Mouse (Mus musculus): Measurements from ENCODE around the gene Acsm5. TPM values are rescaled to one million over a fixed set of nuclear protein-coding genes. Genes with fewer than 3 reads are reported as not detected.

Gene Acsm5
- polyA plus RNA-seq, 1 experiment from 2014 or later, result not detected

DNA sequence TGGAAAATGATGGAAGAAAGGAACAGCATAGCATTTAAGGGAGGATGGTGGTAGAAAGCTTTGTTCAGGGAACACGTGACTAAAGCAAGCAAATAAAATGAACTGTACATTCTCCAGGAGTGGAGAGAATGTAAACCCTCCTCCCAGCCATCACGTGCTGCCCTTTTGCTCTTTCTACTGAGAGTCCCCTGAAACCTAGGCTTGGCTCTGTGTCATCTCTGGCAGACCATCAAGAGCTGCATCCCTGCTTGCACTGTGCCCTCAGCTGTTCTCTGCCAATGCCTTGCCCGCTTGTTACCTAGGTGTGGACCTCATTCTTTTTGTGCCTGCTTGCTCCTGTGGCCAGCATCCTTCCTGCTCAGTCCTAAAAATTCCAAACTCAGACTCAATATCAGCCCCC, 2.6 kb downstream of the Acsm5 start:
- no peak for ATAC-seq (ENCODE audit: insufficient number of reproducible peaks, insufficient read depth, low FRiP score, low TSS enrichment, low read depth)
- Histone ChIP-seq H3K9ac (no peak overlapping the region), H3K9me3 (no peaks in the 10 kb centered on the region), H3K4me2 (no peak overlapping the region), H3K4me1 (no peaks in the 10 kb centered on the region), H3K27ac (no peak overlapping the region), H3K27me3 (peaks cover 2% of the 10 kb centered on the region; the same call in 1 of the 2 replicates), H3K36me3 (no peaks in the 10 kb centered on the region), H3K4me3 (no peak overlapping the region)
- 85% methylated on average over 3 of the region's 3 CpGs for WGBS

DNA sequence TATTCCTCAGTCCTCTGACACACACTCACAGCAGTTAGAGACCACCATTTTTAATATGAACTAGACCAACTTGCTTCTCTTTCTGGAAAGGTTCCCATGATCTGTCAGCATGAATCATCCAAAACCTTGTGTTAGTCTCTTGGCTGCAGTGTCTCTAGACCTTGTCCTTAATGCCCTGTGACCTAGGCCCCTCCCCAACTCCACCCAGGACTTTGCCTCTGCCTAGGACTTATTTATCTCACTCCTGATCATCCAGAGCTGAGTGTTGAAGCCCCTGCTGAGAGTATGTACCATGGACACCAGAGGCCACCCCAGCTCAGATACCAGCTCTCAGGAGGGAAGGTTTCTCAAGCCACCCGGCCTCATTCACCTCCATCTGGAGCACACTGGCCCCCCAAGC, 3.1 kb downstream of the Acsm5 start:
- Histone ChIP-seq H3K4me1 (no peaks in the 10 kb centered on the region), H3K9ac (no peak overlapping the region), H3K27ac (no peak overlapping the region), H3K27me3 (peaks cover 2% of the 10 kb centered on the region; the same call in 1 of the 2 replicates), H3K4me2 (no peak overlapping the region), H3K4me3 (no peak overlapping the region), H3K36me3 (no peaks in the 10 kb centered on the region), H3K9me3 (no peaks in the 10 kb centered on the region)
- ATAC-seq (ENCODE audit: insufficient number of reproducible peaks, insufficient read depth, low FRiP score, low TSS enrichment, low read depth), result no peak
- 77% methylated on average over 1 of the region's 1 CpGs for WGBS

DNA sequence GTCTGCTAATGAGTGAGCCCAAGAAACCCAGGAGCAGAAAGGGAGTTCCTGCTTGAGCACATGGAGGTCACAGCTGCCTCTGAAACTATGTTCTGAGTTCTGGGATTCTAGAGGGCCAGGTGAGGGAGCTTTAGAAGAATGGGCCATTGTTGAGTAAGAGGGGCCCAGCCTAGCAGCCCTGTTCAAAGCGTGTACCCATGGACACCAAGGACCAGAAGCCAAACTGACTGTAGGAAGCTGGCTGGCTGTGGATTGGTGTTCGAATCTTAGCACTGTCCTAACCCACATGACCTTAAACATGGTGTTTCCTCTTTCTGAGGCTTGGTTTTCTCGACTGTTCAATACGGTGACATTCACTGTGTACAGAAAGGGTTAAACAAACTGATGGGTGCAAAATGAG, 4.1 kb downstream of the Acsm5 start, which contains the start of gene Pdilt:
Gene Pdilt (minus strand): TSS at position 101 of the 400 bp plus-strand sequence.
- peaks cover 2% of the 10 kb centered on the region; the same call in 1 of the 2 replicates for H3K27me3 ChIP-seq
- 73% methylated on average over 4 of the region's 4 CpGs for WGBS
- no peak within 1 kb of the TSS for H3K4me3 ChIP-seq

DNA sequence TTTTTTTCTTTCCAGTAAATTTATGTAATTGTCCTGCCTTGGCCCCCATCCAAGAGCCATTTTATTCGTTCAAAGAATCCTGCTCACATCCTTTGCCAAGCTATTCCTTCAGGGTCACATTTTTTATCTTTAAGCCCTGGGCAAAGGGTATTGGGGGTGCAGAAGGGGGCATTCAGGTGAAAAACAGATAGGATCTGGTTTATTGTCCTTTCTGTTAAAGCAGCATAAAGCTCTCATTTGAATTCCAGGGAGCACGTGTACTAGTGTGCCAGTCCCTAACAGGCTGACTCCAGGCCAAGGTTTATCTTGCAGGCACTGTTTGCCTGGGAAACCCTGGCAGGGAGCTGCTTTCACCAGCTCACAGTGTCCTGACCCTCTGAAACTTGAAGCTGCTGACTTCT, 6.6 kb downstream of the Acsm5 start:
- Histone ChIP-seq H3K4me1 (no peaks in the 10 kb centered on the region), H3K4me2 (no peak overlapping the region)

More for the DNA sequence above, 4.1 kb downstream of the Acsm5 start, which contains the start of gene Pdilt:
- Histone ChIP-seq H3K9ac (no peak within 1 kb of the TSS), H3K36me3 (no peaks in the 10 kb centered on the region), H3K27ac (no peak within 1 kb of the TSS), H3K4me1 (no peaks in the 10 kb centered on the region), H3K9me3 (no peaks in the 10 kb centered on the region), H3K4me2 (no peak within 1 kb of the TSS)
- no peak for ATAC-seq (ENCODE audit: insufficient number of reproducible peaks, insufficient read depth, low FRiP score, low TSS enrichment, low read depth)

DNA sequence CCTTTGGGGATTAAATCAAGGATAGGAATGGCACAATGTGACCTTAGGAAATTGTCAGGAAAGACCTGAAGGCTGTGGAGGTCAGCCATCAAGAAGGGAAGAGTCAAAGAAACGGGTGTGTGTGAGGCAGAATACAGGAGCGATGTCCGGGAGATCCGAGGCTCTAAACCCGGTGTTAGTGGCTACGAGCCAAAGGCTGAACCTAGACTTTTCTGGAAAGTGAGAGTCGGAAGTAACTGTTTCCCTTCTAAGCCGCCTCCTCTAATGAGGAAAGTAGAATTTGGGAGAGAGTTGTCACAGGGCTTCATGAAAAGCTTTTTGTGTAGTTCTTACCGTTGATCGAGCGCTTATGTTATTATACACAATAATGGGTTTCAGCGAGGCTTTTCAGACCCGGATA, 7.2 kb downstream of the Acsm5 start:
- H3K9me3 ChIP-seq, result no peaks in the 10 kb centered on the region
- H3K9ac ChIP-seq, result no peak overlapping the region
- H3K36me3 ChIP-seq, result no peaks in the 10 kb centered on the region
- ATAC-seq (ENCODE audit: insufficient number of reproducible peaks, insufficient read depth, low FRiP score, low TSS enrichment, low read depth), result no peak
- no peak overlapping the region for H3K4me3 ChIP-seq
- H3K27me3 ChIP-seq, result peaks cover 2% of the 10 kb centered on the region; the same call in 1 of the 2 replicates
- 76% methylated on average over 13 of the region's 13 CpGs for WGBS
- H3K27ac ChIP-seq, result no peak overlapping the region
- H3K4me2 ChIP-seq, result no peak overlapping the region
- H3K4me1 ChIP-seq, result no peaks in the 10 kb centered on the region

More for the DNA sequence above, 6.6 kb downstream of the Acsm5 start:
- WGBS, result 36% methylated on average over 2 of the region's 2 CpGs
- no peak overlapping the region for H3K4me3 ChIP-seq
- no peaks in the 10 kb centered on the region for H3K9me3 ChIP-seq
- H3K9ac ChIP-seq, result no peak overlapping the region
- peaks cover 2% of the 10 kb centered on the region; the same call in 1 of the 2 replicates for H3K27me3 ChIP-seq
- no peak for ATAC-seq (ENCODE audit: insufficient number of reproducible peaks, insufficient read depth, low FRiP score, low TSS enrichment, low read depth)
- no peaks in the 10 kb centered on the region for H3K36me3 ChIP-seq
- no peak overlapping the region for H3K27ac ChIP-seq

DNA sequence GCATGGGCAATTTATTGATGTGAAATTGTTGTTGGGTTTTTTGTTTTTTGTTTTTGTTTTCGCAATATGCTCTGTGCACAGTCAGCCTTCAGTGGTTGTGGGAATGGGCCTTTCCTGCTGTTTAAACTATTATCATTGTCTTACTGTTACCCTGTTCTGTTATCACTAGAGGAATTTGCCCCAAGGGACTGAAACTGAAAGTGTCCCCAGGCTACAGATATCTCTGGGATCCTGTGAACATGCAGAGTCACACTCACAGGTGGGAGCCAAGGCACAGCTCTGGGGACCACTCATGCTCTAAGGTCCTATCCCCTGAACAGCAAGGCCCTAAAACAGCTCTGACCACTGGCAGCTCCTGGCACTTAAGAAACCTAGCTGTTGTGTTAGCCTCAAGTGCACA, 7.9 kb downstream of the Acsm5 start:
- 91% methylated on average over 1 of the region's 1 CpGs for whole genome bisulfite sequencing

DNA sequence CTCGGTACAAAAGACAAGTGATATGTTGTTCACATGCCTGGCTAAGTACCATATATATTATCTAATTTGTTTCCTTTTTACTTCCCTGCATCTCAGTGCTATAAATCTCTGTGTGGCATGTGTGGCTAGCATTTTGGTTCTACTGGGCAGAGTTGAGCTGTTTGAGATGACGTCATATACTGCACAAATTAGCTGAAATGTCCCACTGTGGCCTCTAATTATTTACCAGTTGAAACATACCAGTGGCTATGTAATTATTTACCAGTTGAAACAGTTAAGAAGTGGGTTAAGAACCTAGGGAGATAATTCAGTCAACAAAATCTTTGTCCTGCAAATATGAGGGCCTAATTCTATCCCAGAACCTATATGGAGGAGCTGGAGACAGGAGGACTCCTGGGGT, 8.3 kb downstream of the Acsm5 start:
- H3K9ac ChIP-seq, result no peak overlapping the region
- H3K4me3 ChIP-seq, result no peak overlapping the region
- no peaks in the 10 kb centered on the region for H3K4me1 ChIP-seq
- H3K27me3 ChIP-seq, result peaks cover 2% of the 10 kb centered on the region; the same call in 1 of the 2 replicates
- no peaks in the 10 kb centered on the region for H3K9me3 ChIP-seq
- H3K27ac ChIP-seq, result no peak overlapping the region
- ATAC-seq (ENCODE audit: insufficient number of reproducible peaks, insufficient read depth, low FRiP score, low TSS enrichment, low read depth), result no peak
- no peaks in the 10 kb centered on the region for H3K36me3 ChIP-seq
- H3K4me2 ChIP-seq, result no peak overlapping the region
- 68% methylated on average over 2 of the region's 2 CpGs for WGBS

More for the DNA sequence above, 7.9 kb downstream of the Acsm5 start:
- Histone ChIP-seq H3K4me3 (no peak overlapping the region), H3K27me3 (peaks cover 2% of the 10 kb centered on the region; the same call in 1 of the 2 replicates), H3K36me3 (no peaks in the 10 kb centered on the region), H3K27ac (no peak overlapping the region), H3K9ac (no peak overlapping the region), H3K4me1 (no peaks in the 10 kb centered on the region), H3K4me2 (no peak overlapping the region), H3K9me3 (no peaks in the 10 kb centered on the region)
- no peak for ATAC-seq (ENCODE audit: insufficient number of reproducible peaks, insufficient read depth, low FRiP score, low TSS enrichment, low read depth)

DNA sequence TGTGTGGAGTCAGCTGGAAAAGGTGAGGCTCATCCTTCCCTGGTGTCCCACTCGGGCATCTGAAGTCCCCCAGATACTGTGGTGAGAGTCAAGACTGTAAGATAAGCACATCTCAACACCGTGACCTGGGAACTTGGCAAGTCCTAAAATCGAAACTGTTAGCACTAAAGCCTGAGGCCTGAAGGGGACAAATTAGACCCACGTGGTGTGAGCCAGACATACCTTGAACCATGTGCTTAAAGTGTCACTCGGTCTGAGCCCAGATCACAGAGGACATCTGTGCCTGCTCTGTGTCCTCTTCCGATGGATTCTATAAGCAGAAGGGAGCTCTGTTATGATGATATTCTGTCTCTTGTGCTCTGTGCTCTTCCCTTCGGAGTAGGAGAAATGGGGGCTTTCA, 9.4 kb downstream of the Acsm5 start:
- ATAC-seq (ENCODE audit: insufficient number of reproducible peaks, insufficient read depth, low FRiP score, low TSS enrichment, low read depth), result no peak
- no peaks in the 10 kb centered on the region for H3K4me1 ChIP-seq
- no peak overlapping the region for H3K9ac ChIP-seq
- 67% methylated on average over 7 of the region's 7 CpGs for WGBS
- no peak overlapping the region for H3K4me2 ChIP-seq
- H3K27ac ChIP-seq, result no peak overlapping the region
- no peaks in the 10 kb centered on the region for H3K36me3 ChIP-seq
- no peaks in the 10 kb centered on the region for H3K9me3 ChIP-seq
- peaks cover 2% of the 10 kb centered on the region; the same call in 1 of the 2 replicates for H3K27me3 ChIP-seq
- H3K4me3 ChIP-seq, result no peak overlapping the region

DNA sequence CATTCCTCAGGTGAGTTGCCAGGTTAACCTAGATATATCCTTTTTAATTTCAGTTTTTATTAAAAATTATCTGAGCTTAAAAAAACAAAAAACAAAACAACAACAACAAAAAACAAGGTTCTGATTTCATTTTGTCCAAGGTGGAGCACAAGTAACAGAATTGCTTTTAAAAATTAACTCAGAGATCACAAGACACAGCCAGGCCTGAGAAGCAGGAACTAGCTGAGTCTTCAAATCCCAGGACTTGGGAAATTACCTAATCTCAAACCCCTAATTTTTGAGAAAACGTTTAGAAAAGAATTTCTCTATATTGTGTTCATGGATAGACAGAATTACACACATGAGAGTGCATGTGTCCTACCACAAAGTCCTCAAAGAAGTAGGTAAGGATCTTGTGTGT, 13.7 kb downstream of the Acsm5 start:
- Histone ChIP-seq H3K36me3 (no peaks in the 10 kb centered on the region), H3K9me3 (no peaks in the 10 kb centered on the region), H3K27ac (no peak overlapping the region), H3K4me1 (no peaks in the 10 kb centered on the region), H3K9ac (no peak overlapping the region), H3K4me2 (no peak overlapping the region), H3K27me3 (no peaks in the 10 kb centered on the region), H3K4me3 (no peak overlapping the region)
- WGBS, result 50% methylated on average over 1 of the region's 1 CpGs
- no peak for ATAC-seq (ENCODE audit: insufficient number of reproducible peaks, insufficient read depth, low FRiP score, low TSS enrichment, low read depth)

DNA sequence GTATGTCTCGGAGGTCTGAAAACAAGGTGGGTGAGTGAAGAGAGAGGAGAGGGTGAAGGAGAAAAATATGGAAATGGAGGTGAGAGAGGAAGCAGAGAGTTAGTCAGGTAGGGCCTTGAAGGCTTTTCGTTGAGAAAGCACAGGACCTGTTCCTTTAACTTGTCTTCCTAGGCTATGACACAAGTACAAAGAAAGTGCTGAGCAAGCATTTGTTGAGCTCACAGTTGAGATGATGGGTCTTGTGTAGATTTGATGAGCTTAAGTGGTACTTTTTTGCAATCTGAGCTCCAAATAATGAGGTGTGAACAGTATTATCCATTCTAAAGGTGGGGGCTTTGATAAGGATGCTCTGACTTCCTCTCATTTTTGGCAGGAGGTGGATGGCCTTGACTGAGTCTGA, 15.1 kb downstream of the Acsm5 start:
- Histone ChIP-seq H3K27me3 (no peaks in the 10 kb centered on the region), H3K27ac (no peak overlapping the region), H3K4me1 (no peaks in the 10 kb centered on the region), H3K9me3 (no peaks in the 10 kb centered on the region), H3K4me3 (no peak overlapping the region), H3K9ac (no peak overlapping the region), H3K4me2 (no peak overlapping the region), H3K36me3 (no peaks in the 10 kb centered on the region)
- WGBS, result 72% methylated on average over 2 of the region's 2 CpGs
- ATAC-seq (ENCODE audit: insufficient number of reproducible peaks, insufficient read depth, low FRiP score, low TSS enrichment, low read depth), result no peak

DNA sequence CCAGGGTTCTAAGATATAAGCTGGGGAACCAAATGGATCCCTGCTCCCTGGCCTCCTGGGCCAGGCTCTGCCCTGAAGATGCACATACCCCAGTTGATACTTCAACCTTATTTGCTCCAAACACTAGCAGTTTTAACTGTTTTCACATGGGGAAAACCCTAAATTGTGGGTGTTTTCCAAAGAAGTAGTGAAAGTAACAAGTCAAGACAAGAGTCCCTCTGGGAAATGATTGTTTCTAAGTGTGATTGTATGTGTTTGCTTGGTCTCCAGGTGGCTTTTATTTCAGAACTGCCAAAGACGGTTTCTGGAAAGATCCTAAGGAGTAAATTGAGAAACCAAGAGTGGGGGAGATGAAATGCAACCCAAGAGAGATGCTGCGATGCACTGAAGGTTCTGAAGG, 23.2 kb downstream of the Acsm5 start:
- Histone ChIP-seq H3K4me2 (no peak overlapping the region), H3K4me1 (no peaks in the 10 kb centered on the region), H3K27me3 (no peaks in the 10 kb centered on the region), H3K9me3 (no peaks in the 10 kb centered on the region), H3K27ac (no peak overlapping the region), H3K36me3 (no peaks in the 10 kb centered on the region), H3K4me3 (no peak overlapping the region), H3K9ac (no peak overlapping the region)
- ATAC-seq (ENCODE audit: insufficient number of reproducible peaks, insufficient read depth, low FRiP score, low TSS enrichment, low read depth), result no peak
- 59% methylated on average over 2 of the region's 2 CpGs for WGBS

DNA sequence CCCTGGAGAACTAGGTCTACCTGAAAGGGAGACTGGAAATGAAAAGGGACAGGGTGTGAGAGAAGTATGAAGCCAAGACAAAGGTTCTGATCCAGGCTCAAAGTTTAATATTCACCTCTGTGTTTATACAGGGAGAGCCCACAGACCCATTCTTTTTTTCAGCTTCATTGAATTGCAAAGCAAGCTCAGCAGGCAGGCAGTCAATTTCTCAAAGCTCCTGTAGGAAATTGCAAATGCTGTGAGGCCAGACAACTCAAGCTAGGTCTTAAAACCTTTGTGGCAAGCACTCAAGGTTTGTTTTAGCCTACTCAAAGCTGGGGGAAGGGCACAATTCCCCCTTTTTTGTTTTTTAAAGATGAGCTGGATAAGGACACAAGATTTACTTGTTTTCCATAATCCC, 26.3 kb downstream of the Acsm5 start:
- no peak overlapping the region for H3K27ac ChIP-seq
- H3K4me2 ChIP-seq, result no peak overlapping the region
- no peak overlapping the region for H3K4me3 ChIP-seq
- no peak overlapping the region for H3K9ac ChIP-seq
- H3K27me3 ChIP-seq, result no peaks in the 10 kb centered on the region
- no peaks in the 10 kb centered on the region for H3K4me1 ChIP-seq
- ATAC-seq (ENCODE audit: insufficient number of reproducible peaks, insufficient read depth, low FRiP score, low TSS enrichment, low read depth), result no peak
- no peaks in the 10 kb centered on the region for H3K9me3 ChIP-seq
- H3K36me3 ChIP-seq, result no peaks in the 10 kb centered on the region

All from embryonic facial prominence, embryonic 13.5 days (tissue).